10 mouse cellular contexts compared by ENCODE assay signal in the genomic region with DNA sequence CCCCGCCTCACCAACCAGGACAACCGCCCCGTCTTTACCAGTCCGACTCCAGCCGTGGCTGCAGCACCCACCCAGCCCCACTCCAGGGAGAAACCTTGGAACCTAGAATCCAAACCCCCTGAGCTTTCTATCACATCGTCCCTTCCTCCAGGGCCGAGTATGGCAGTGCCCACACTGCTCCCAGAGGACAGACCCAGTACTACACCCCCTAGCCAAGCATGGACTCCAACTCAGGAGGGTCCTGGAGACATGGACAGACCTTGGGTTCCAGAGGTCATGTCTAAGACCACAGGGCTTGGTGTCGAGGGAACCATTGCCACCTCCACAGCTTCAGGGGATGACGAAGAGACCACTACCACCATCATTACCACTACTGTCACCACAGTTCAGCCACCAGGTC. TPM values are rescaled to one million over a fixed set of nuclear protein-coding genes. Genes with fewer than 3 reads are reported as not detected.
DNase-seq lines count a peak whose midpoint lies in the region; ATAC-seq and TF ChIP-seq lines count a peak whose summit lies in the region.
"Had no signal": no experiment of that assay in that cellular context is flagged by ENCODE, and none has a peak within 500 bp of the region (broad histone marks: within the 10 kb centered on the region; RNA-seq: fewer than 3 reads in every experiment).

No protein-coding gene starts in this region.

- no peak overlapping the region for H3K4me2 ChIP-seq in lung, postnatal 0 days (replicated peaks; ENCODE audit: low read depth, low read length)
- H3K4me2 ChIP-seq: lung, embryonic 15.5 days had no signal

- H3K4me1 ChIP-seq in heart, adult 2 months (ENCODE audit: control insufficient read depth, insufficient read depth, low read length) = no peaks in the 10 kb centered on the region
- H3K4me1 ChIP-seq in lung, postnatal 0 days (ENCODE audit: insufficient read depth, low read depth, low read length) = no peaks in the 10 kb centered on the region
- H3K4me1 ChIP-seq: lung, embryonic 15.5 days had no signal

- H3K9me3 ChIP-seq in lung, postnatal 0 days (ENCODE audit: low read length) = no peaks in the 10 kb centered on the region
- H3K9me3 ChIP-seq: lung, embryonic 15.5 days had no signal

- no peak overlapping the region for H3K4me3 ChIP-seq in heart, adult 2 months
- no peak overlapping the region for H3K4me3 ChIP-seq in lung, postnatal 0 days (ENCODE audit: low read depth, low read length)
- H3K4me3 ChIP-seq: lung, embryonic 15.5 days had no signal

- H3K27me3 ChIP-seq in heart, adult 2 months (ENCODE audit: control insufficient read depth, insufficient read depth, low read length) = no peaks in the 10 kb centered on the region; the same call in 1 of the 2 replicates
- no peaks in the 10 kb centered on the region for H3K27me3 ChIP-seq in lung, postnatal 0 days (replicated peaks; ENCODE audit: insufficient read depth, low read length)

- ATAC-seq in lung, postnatal 0 days = no peak

- H3K36me3 ChIP-seq in heart, adult 2 months (ENCODE audit: control insufficient read depth, insufficient read depth, low read length) = no peaks in the 10 kb centered on the region
- H3K36me3 ChIP-seq in lung, postnatal 0 days (ENCODE audit: insufficient read depth, low read length) = no peaks in the 10 kb centered on the region
- H3K36me3 ChIP-seq: lung, embryonic 15.5 days had no signal

- no peak for DNase-seq in heart, adult 2 months
- no peak for DNase-seq in heart, adult 11 months
- DNase-seq in B cell, adult 2 months = peak; percentile 39 to 46
- DNase-seq in embryo, embryonic 10.5 days (ENCODE audit: low spot score) = peak; percentile 61
- peak; percentile 25 for DNase-seq in lung, postnatal 0 days (ENCODE audit: low spot score)
- no peak for DNase-seq in urinary bladder, postnatal 14 days (ENCODE audit: low spot score)
- no peak for DNase-seq in gastrocnemius, postnatal 14 days
- DNase-seq in ovary, postnatal 36 days (ENCODE audit: low spot score) = no peak
- DNase-seq: gastrocnemius, postnatal 10 days had no signal

- intact Hi-C loops in heart, adult 2 months (cut with DNase I) = loop anchor here (1.0 kb wide), 1 partner anchor 37 kb away; no protein-coding TSS in a partner anchor
- intact Hi-C loops in gastrocnemius, postnatal 14 days (cut with DNase I; ENCODE audit: low total_unique reads) = loop anchor here (5.0 kb wide), 1 partner anchor 51 kb away; no protein-coding TSS in a partner anchor

- no peak for TF ChIP-seq POLR2A in heart, adult 2 months (IDR thresholded peaks at IDR 0.05; ENCODE audit: insufficient read depth, low read depth, low read length)

- H3K27ac ChIP-seq in heart, adult 2 months = no peak overlapping the region
- H3K27ac ChIP-seq in lung, postnatal 0 days (ENCODE audit: low read length) = no peak overlapping the region
- H3K27ac ChIP-seq: lung, embryonic 15.5 days had no signal

- TF ChIP-seq EP300 in heart, adult 2 months (IDR thresholded peaks at IDR 0.05; ENCODE audit: insufficient read depth, low read depth, low read length) = no peak
- no peak for TF ChIP-seq EP300 in lung, postnatal 0 days (IDR thresholded peaks at IDR 0.05)

- TF ChIP-seq CTCF in heart, adult 2 months (IDR thresholded peaks at IDR 0.05) = peak; percentile 67
- peak; percentile 83 for TF ChIP-seq CTCF in lung, postnatal 0 days (IDR thresholded peaks at IDR 0.05)

- no peaks in the 10 kb centered on the region for H3K79me2 ChIP-seq in heart, adult 2 months (replicated peaks; ENCODE audit: control insufficient read depth, insufficient read depth, low read length)

- no peak overlapping the region for H3K9ac ChIP-seq in heart, adult 2 months (ENCODE audit: low read depth, low read length)
- H3K9ac ChIP-seq in lung, postnatal 0 days (replicated peaks; ENCODE audit: low read depth) = no peak overlapping the region
- H3K9ac ChIP-seq: lung, embryonic 15.5 days had no signal

- 29% methylated on average over 9 of the region's 9 CpGs for WGBS in heart, adult 2 months
- WGBS in lung, postnatal 0 days = 31% methylated on average over 9 of the region's 9 CpGs

RNA-seq across cellular contexts. Expression of a gene that starts 23.1 kb away (rescaled TPM):
- under 1 TPM; 0.68 to 0.80 TPM for total RNA-seq in heart, adult 2 months (2021)
- polyA plus RNA-seq in heart, adult 2 months (2012; rRNA removed) = 0.59 and 0.70 TPM in 2 replicates
- 0.04 and 0.06 TPM in 2 replicates for polyA plus RNA-seq in lung, postnatal 0 days (2015; fragmentation: Nextera tagmentation; extraction: Ambion mirVana)
- under 1 TPM; 0.51 to 0.82 TPM for total RNA-seq in gastrocnemius, postnatal 14 days (2021)

RNA-seq across cellular contexts. Expression of a gene that starts 28.9 kb away (rescaled TPM):
- 10 to 100 TPM; 23.6 to 30.5 TPM for total RNA-seq in heart, adult 2 months (2021)
- polyA plus RNA-seq in heart, adult 2 months (2012; rRNA removed) = 22.3 and 25.3 TPM in 2 replicates
- polyA plus RNA-seq in lung, postnatal 0 days (2015; fragmentation: Nextera tagmentation; extraction: Ambion mirVana) = 7.7 and 9.0 TPM in 2 replicates
- total RNA-seq in gastrocnemius, postnatal 14 days (2021) = 10 to 100 TPM; 18.3 to 19.1 TPM

RNA-seq across cellular contexts. Expression of a gene that starts 59.8 kb away (rescaled TPM):
- total RNA-seq in heart, adult 2 months (2021) = under 1 TPM; 0.52 to 0.77 TPM
- 0.47 and 0.82 TPM in 2 replicates for polyA plus RNA-seq in heart, adult 2 months (2012; rRNA removed)
- 0.23 and 0.40 TPM in 2 replicates for polyA plus RNA-seq in lung, postnatal 0 days (2015; fragmentation: Nextera tagmentation; extraction: Ambion mirVana)
- under 1 TPM in 1 of 2 experiments, not detected in 1; 0.94 TPM for total RNA-seq in gastrocnemius, postnatal 14 days (2021)

Comparison
In these comparisons a context has a peak if more than half of its experiments do, and no peak if none do; other contexts are left out.
1. DNase-seq: peak in B cell, adult 2 months (2 of 2), embryo, embryonic 10.5 days (single experiment) and lung, postnatal 0 days (single experiment); none in heart, adult 2 months (0 of 2), heart, adult 11 months (single experiment), urinary bladder, postnatal 14 days (single experiment), gastrocnemius, postnatal 14 days (single experiment) and ovary, postnatal 36 days (single experiment).